Mouse (Mus musculus): ENCODE measurements at regions not wholly inside any gene's neighbourhood (a gene's known extent, or its start where the extent isn't known, plus 50 kb on each side); places are given as distances from the start of the nearest gene placed in this dataset.

GRCm38 (mm10) chr9:48029021-48029420 is 132.8 kb upstream of the Nxpe4 start:
- TF ChIP-seq CTCF (IDR thresholded peaks at IDR 0.05; ENCODE audit: extremely low read depth, insufficient read depth, low read length) (0 out of 2 replicates have a peak, but pooled peaks have one; percentile 1), POLR2A (IDR thresholded peaks at IDR 0.05; ENCODE audit: extremely low read depth, insufficient read depth, low read length) (no peak)
